Mouse (Mus musculus): ENCODE results near the gene Gm49380. TPM values are rescaled to one million over a fixed set of nuclear protein-coding genes. Genes with fewer than 3 reads are reported as not detected.

The Gm49380 gene
- polyA plus RNA-seq, 1 experiment from 2014 or later, result not detected

GRCm38 (mm10) chr9:44077266-44077910, 35.9 kb downstream of the Gm49380 start:
- WGBS, result 79% methylated on average over 11 of the region's 11 CpGs
- Histone ChIP-seq H3K27ac (ENCODE audit: low read depth, low read length) (no peak overlapping the region), H3K4me1 (replicated peaks; ENCODE audit: control insufficient read depth, insufficient read depth, low read length) (peaks cover 13% of the 10 kb centered on the region), H3K36me3 (ENCODE audit: control insufficient read depth, insufficient read depth, low read length) (no peaks in the 10 kb centered on the region), H3K4me2 (ENCODE audit: low read depth, low read length, severe bottlenecking) (no peak overlapping the region), H3K9me3 (ENCODE audit: control insufficient read depth, low read length) (no peaks in the 10 kb centered on the region), H3K27me3 (ENCODE audit: control insufficient read depth, insufficient read depth, low read length) (no peaks in the 10 kb centered on the region), H3K9ac (ENCODE audit: low read length) (no peak overlapping the region), H3K4me3 (ENCODE audit: low read depth, low read length) (no peak overlapping the region)
- DNase-seq (ENCODE audit: low spot score), result no peak
- ATAC-seq (replicated peaks; ENCODE audit: low FRiP score), result no peak

- H3K4me1 ChIP-seq (replicated peaks; ENCODE audit: control insufficient read depth, insufficient read depth, low read length), result peaks cover 19% of the 10 kb centered on the region
- H3K9me3 ChIP-seq (ENCODE audit: control insufficient read depth, low read length), result no peaks in the 10 kb centered on the region
- DNase-seq (ENCODE audit: low spot score) (no peak), ATAC-seq (replicated peaks; ENCODE audit: low FRiP score) (no peak)
- 9% methylated on average over 5 of the region's 5 CpGs for WGBS
- no peak overlapping the region for H3K27ac ChIP-seq (ENCODE audit: low read depth, low read length)
- no peaks in the 10 kb centered on the region for H3K36me3 ChIP-seq (ENCODE audit: control insufficient read depth, insufficient read depth, low read length)
- no peak overlapping the region for H3K4me3 ChIP-seq (ENCODE audit: low read depth, low read length)
- no peak overlapping the region for H3K4me2 ChIP-seq (ENCODE audit: low read depth, low read length, severe bottlenecking)
- H3K9ac ChIP-seq (ENCODE audit: low read length), result no peak overlapping the region
- H3K27me3 ChIP-seq (ENCODE audit: control insufficient read depth, insufficient read depth, low read length), result no peaks in the 10 kb centered on the region
Observed at GRCm38 (mm10) chr9:44076764-44077120, 36.6 kb downstream of the Gm49380 start.

DNA sequence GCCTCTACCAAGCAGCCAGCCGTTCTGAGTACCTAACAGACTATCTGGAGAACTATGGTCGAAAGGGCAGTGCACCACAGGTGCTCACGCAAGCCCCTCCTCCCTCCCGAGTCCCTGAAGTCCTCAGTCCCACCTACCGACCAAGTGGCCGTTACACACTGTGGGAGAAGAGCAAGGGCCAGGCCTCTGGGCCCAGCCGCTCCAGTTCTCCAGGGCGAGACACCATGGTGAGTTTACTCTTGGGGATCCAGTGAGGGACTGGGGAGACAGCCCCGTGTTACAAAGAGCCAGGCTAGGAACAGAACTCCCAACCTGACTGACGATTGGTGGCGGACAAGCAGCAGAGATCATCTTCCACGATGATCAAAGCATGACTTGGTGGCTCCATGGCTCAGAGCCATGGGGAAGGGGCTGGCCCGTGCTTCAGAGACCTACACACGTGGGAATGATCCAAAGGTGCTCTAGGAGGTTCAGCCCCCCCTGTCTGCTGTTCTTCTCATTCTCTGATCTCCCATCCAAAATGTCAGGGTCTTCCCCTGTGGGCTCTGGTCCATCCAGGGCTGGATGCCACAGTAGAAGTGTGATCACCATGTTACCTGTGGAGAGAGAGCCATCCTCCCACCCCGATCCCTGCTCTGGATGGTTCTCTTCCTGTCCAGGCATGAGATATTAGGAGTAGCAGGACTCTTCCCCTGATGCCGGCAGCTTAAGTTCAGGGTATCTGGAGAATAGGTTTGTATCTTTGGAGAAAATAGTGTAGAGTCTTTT, 37.1 kb downstream of the Gm49380 start:
- WGBS, result 62% methylated on average over 16 of the region's 16 CpGs
- no peak for ATAC-seq (replicated peaks; ENCODE audit: low FRiP score)
- Histone ChIP-seq H3K9ac (ENCODE audit: low read length) (no peak overlapping the region), H3K4me3 (ENCODE audit: low read depth, low read length) (no peak overlapping the region), H3K4me1 (replicated peaks; ENCODE audit: control insufficient read depth, insufficient read depth, low read length) (peaks cover 23% of the 10 kb centered on the region), H3K27ac (ENCODE audit: low read depth, low read length) (no peak overlapping the region), H3K4me2 (ENCODE audit: low read depth, low read length, severe bottlenecking) (no peak overlapping the region), H3K36me3 (ENCODE audit: control insufficient read depth, insufficient read depth, low read length) (no peaks in the 10 kb centered on the region), H3K9me3 (ENCODE audit: control insufficient read depth, low read length) (no peaks in the 10 kb centered on the region), H3K27me3 (ENCODE audit: control insufficient read depth, insufficient read depth, low read length) (no peaks in the 10 kb centered on the region)
- no peak for DNase-seq (ENCODE audit: low spot score)

DNA sequence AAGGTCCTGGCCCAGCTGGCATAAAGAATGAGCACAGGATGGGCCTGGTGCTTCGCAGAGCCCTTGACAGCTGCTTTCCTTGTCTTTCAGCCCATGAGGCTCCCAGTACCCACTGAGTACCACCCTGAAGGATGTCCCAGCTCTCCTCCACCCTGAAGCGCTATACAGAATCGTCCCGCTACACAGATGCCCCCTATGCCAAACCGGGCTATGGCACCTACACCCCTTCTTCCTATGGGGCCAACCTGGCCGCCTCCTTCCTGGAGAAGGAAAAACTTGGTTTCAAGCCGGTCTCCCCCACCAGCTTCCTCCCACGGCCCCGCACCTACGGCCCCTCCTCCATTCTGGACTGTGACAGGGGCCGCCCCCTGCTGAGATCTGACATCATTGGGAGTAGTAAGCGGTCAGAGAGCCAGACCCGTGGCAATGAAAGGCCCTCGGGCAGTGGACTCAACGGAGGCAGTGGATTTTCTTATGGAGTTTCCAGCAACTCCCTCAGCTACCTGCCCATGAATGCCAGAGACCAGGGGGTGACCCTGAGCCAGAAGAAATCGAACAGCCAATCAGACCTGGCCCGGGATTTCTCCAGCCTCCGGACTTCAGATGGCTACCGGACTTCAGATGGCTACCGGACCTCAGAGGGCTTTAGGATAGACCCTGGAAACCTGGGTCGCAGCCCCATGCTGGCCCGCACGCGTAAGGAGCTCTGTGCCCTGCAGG, 37.9 kb downstream of the Gm49380 start:
- H3K27me3 ChIP-seq (ENCODE audit: control insufficient read depth, insufficient read depth, low read length), result no peaks in the 10 kb centered on the region; the same call in 1 of the 2 replicates
- H3K4me3 ChIP-seq (ENCODE audit: low read depth, low read length), result no peak overlapping the region
- H3K36me3 ChIP-seq (ENCODE audit: control insufficient read depth, insufficient read depth, low read length), result no peaks in the 10 kb centered on the region
- H3K4me2 ChIP-seq (ENCODE audit: low read depth, low read length, severe bottlenecking), result no peak overlapping the region
- peaks cover 23% of the 10 kb centered on the region for H3K4me1 ChIP-seq (replicated peaks; ENCODE audit: control insufficient read depth, insufficient read depth, low read length)
- 70% methylated on average over 24 of the region's 24 CpGs for WGBS
- H3K27ac ChIP-seq (ENCODE audit: low read depth, low read length), result no peak overlapping the region
- no peaks in the 10 kb centered on the region for H3K9me3 ChIP-seq (ENCODE audit: control insufficient read depth, low read length)
- no peak for ATAC-seq (replicated peaks; ENCODE audit: low FRiP score)
- H3K9ac ChIP-seq (ENCODE audit: low read length), result no peak overlapping the region
- DNase-seq (ENCODE audit: low spot score), result no peak

- WGBS, result 62% methylated on average over 9 of the region's 9 CpGs
- Histone ChIP-seq H3K4me1 (replicated peaks; ENCODE audit: control insufficient read depth, insufficient read depth, low read length) (peaks cover 23% of the 10 kb centered on the region), H3K27me3 (ENCODE audit: control insufficient read depth, insufficient read depth, low read length) (no peaks in the 10 kb centered on the region; the same call in 1 of the 2 replicates)
Observed at GRCm38 (mm10) chr9:44074395-44075275, 38.7 kb downstream of the Gm49380 start.

DNA sequence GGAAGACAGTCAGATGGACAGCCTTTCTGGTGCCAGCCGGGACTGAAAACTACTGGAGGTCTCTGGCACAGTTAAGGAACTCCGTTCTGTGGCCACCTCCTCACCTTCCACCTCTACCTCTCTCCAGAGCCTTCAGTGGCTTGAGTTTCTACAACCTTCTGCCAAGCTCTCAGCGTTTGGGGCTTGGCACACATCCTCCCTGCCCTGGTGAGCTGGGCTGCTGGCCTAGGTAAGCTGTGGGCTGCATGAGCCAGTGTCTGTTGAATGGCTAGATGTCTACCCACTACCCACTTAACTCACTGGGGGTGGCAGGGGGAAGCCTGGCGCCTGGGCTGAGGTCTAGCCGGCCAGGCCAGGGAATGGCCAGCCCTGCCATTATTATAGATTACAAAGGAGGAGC, 40.2 kb downstream of the Gm49380 start:
- no peak for DNase-seq (ENCODE audit: low spot score)
- Histone ChIP-seq H3K36me3 (ENCODE audit: control insufficient read depth, insufficient read depth, low read length) (no peaks in the 10 kb centered on the region), H3K4me1 (replicated peaks; ENCODE audit: control insufficient read depth, insufficient read depth, low read length) (peaks cover 21% of the 10 kb centered on the region), H3K4me2 (ENCODE audit: low read depth, low read length, severe bottlenecking) (peak overlapping the region; percentile 35), H3K27ac (ENCODE audit: low read depth, low read length) (peak overlapping the region; percentile 53; the same call in 1 of the 2 replicates), H3K9me3 (ENCODE audit: control insufficient read depth, low read length) (no peaks in the 10 kb centered on the region), H3K4me3 (ENCODE audit: low read depth, low read length) (no peak overlapping the region), H3K9ac (ENCODE audit: low read length) (no peak overlapping the region; the same call in 1 of the 2 replicates), H3K27me3 (ENCODE audit: control insufficient read depth, insufficient read depth, low read length) (no peaks in the 10 kb centered on the region; the same call in 1 of the 2 replicates)
- ATAC-seq (replicated peaks; ENCODE audit: low FRiP score), result no peak
- 49% methylated on average over 5 of the region's 5 CpGs for WGBS

More at GRCm38 (mm10) chr9:44074395-44075275, 38.7 kb downstream of the Gm49380 start:
- Histone ChIP-seq H3K9me3 (ENCODE audit: control insufficient read depth, low read length) (no peaks in the 10 kb centered on the region), H3K9ac (ENCODE audit: low read length) (no peak overlapping the region), H3K4me3 (ENCODE audit: low read depth, low read length) (no peak overlapping the region), H3K4me2 (ENCODE audit: low read depth, low read length, severe bottlenecking) (no peak overlapping the region), H3K27ac (ENCODE audit: low read depth, low read length) (no peak overlapping the region), H3K36me3 (ENCODE audit: control insufficient read depth, insufficient read depth, low read length) (no peaks in the 10 kb centered on the region)
- no peak for ATAC-seq (replicated peaks; ENCODE audit: low FRiP score)
- no peak for DNase-seq (ENCODE audit: low spot score)

DNA sequence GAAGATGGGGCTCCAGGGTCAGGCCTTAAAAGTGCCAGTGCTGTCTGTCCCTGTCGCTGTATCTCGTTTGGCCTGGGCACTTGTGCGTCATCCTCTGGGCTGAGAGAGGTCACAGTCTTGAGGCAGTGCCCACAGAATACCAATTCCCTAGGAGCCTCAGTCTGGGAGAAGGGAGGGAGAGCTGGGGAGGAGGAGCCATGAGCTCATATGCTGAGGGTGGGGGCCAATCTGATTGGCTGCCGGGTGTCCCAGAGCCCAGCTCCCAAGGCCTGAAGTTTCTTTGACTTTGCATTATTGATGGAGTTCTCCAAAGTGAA, 40.7 kb downstream of the Gm49380 start:
- Histone ChIP-seq H3K36me3 (ENCODE audit: control insufficient read depth, insufficient read depth, low read length) (no peaks in the 10 kb centered on the region), H3K27me3 (ENCODE audit: control insufficient read depth, insufficient read depth, low read length) (no peaks in the 10 kb centered on the region; the same call in 1 of the 2 replicates), H3K4me3 (ENCODE audit: low read depth, low read length) (no peak overlapping the region), H3K9me3 (ENCODE audit: control insufficient read depth, low read length) (no peaks in the 10 kb centered on the region), H3K4me1 (replicated peaks; ENCODE audit: control insufficient read depth, insufficient read depth, low read length) (peaks cover 22% of the 10 kb centered on the region), H3K9ac (ENCODE audit: low read length) (peak overlapping the region; percentile 41; the same call in 1 of the 2 replicates), H3K27ac (ENCODE audit: low read depth, low read length) (peak overlapping the region; percentile 80), H3K4me2 (ENCODE audit: low read depth, low read length, severe bottlenecking) (peak overlapping the region; percentile 35; the same call in 1 of the 2 replicates)
- 20% methylated on average over 4 of the region's 4 CpGs for WGBS
- no peak for DNase-seq (ENCODE audit: low spot score)
- peak; percentile 71 for ATAC-seq (replicated peaks; ENCODE audit: low FRiP score)
